Mouse (Mus musculus) testis, adult 2 months (tissue): ENCODE data around the gene Bcas3.

Experiments used
- CTCF ChIP-seq: fragments of 200-500 bp; IDR thresholded peaks from 2 replicates; pipeline ENCODE4 v1.5.1; 2012; ENCODE audit warnings: low read depth, mild to moderate bottlenecking, inconsistent platforms, low read length, moderate library complexity; ENCODE audit not compliant: control insufficient read depth, insufficient read depth, insufficient replicate concordance
- POLR2A ChIP-seq: fragments of 200-500 bp; IDR thresholded peaks from 2 replicates; pipeline ENCODE4 v1.6.1; 2012; ENCODE audit warnings: low read depth, mild to moderate bottlenecking, inconsistent platforms, low read length, moderate library complexity; ENCODE audit not compliant: control insufficient read depth

DNA sequence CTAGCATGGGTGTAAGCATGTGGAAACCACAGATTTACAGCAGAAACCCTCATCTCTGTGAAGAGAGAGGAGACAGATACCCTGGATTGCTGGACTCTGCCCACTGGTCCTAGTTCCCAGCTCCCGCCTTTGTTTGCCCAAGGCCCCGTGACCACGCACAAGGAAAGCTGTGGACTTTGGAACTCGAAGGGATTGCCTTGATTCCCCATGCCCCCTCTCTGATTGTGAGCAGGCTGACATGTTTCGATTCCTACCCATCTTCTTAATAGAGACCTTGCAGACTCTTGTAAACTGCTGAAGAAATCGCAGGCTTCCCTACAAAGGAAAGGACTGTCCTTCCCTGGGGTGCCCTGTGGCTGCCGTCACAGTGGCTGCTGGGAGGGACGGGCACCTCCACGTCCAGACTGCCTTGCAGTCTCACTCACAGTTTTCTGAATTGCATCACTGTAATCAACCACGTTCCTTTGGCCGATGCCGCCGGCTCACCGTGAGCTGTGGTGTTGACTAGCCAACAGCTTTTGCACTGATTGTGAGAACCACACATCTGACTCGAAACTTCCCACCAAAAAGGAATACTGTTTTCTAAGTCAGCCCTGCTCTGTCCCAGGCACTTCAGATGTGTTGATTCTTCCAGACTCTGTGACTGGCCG lies 342.8 kb downstream of the Bcas3 start:
- TF ChIP-seq POLR2A (no peak), CTCF (no peak)
